Comparison of ENCODE assay signal across 14 mouse cellular contexts in genomic region chr4:35082476-35083114, GRCm38 (mm10).
"Had no signal": no experiment of that assay in that cellular context is flagged by ENCODE, and none has a peak within 500 bp of the region (broad histone marks: within the 10 kb centered on the region; RNA-seq: fewer than 3 reads in every experiment).

No protein-coding gene starts in this region.

- H3K27ac ChIP-seq: intestine, embryonic 15.5 days; left cerebral cortex, adult 2 months; liver, embryonic 14.5 days; macrophage; midbrain, embryonic 15.5 days; neural tube, embryonic 12.5 days; stomach, embryonic 15.5 days had no signal

- H3K36me3 ChIP-seq: intestine, embryonic 15.5 days; midbrain, embryonic 15.5 days; neural tube, embryonic 12.5 days; stomach, embryonic 15.5 days had no signal

- H3K4me2 ChIP-seq: intestine, embryonic 15.5 days; midbrain, embryonic 11.5 days; midbrain, embryonic 15.5 days; neural tube, embryonic 12.5 days; stomach, embryonic 15.5 days had no signal

- H3K4me3 ChIP-seq: intestine, embryonic 15.5 days; left cerebral cortex, adult 2 months; megakaryocyte, embryonic 14.5 days; midbrain, embryonic 15.5 days; neural tube, embryonic 12.5 days; stomach, embryonic 15.5 days had no signal

- H3K27me3 ChIP-seq: intestine, embryonic 15.5 days; megakaryocyte, embryonic 14.5 days; midbrain, embryonic 15.5 days; neural tube, embryonic 12.5 days; stomach, embryonic 15.5 days had no signal

- DNase-seq: liver; lung, adult 2 months; lung, postnatal 10 days; right cerebral cortex, postnatal 14 days; thymus, postnatal 36 days had no signal

- H3K9me3 ChIP-seq: intestine, embryonic 15.5 days; midbrain, embryonic 15.5 days; stomach, embryonic 15.5 days had no signal

- H3K9ac ChIP-seq: intestine, embryonic 15.5 days; liver, embryonic 14.5 days; midbrain, embryonic 15.5 days; neural tube, embryonic 12.5 days; stomach, embryonic 15.5 days had no signal

- H3K4me1 ChIP-seq: midbrain, embryonic 15.5 days; neural tube, embryonic 12.5 days; stomach, embryonic 15.5 days had no signal
